Mouse (Mus musculus) c-Kit-positive CD71-positive TER-119-positive erythroid progenitor cells, embryonic 14.5 days (primary cell): ENCODE measurements around the gene P3h4.

Source experiments
- DNase-seq: peaks from one replicate; pipeline ENCODE4 v3.0.0-alpha.2; 2013; ENCODE audit warnings: low spot score

Gene P3h4

GRCm38 (mm10) chr11:100414021-100414913 is at the start of gene P3h4:
TSS of gene P3h4 (minus strand) at chr11:100414836.
- no peak for DNase-seq

GRCm38 (mm10) chr11:100462699-100463098 is 48.1 kb upstream of the P3h4 start:
- no peak for DNase-seq

- no peak for DNase-seq
These were observed 43.1 kb upstream of the P3h4 start for GRCm38 (mm10) chr11:100457711-100458110.

GRCm38 (mm10) chr11:100457247-100457646 is 42.6 kb upstream of the P3h4 start:
- no peak for DNase-seq

GRCm38 (mm10) chr11:100442625-100443024 is 28.0 kb upstream of the P3h4 start:
- DNase-seq, result no peak

- no peak for DNase-seq
These were observed 27.2 kb upstream of the P3h4 start, which contains the start of the genes Nt5c3b and Klhl10 for GRCm38 (mm10) chr11:100441797-100442196. TSS of gene Nt5c3b (minus strand) at chr11:100441808. TSS of gene Klhl10 (plus strand) at chr11:100441917.

GRCm38 (mm10) chr11:100440691-100441522 is 26.3 kb upstream of the P3h4 start:
- DNase-seq, result peak; percentile 67

GRCm38 (mm10) chr11:100437901-100438300 is 23.3 kb upstream of the P3h4 start:
- no peak for DNase-seq

GRCm38 (mm10) chr11:100435678-100436246 is 21.1 kb upstream of the P3h4 start:
- DNase-seq, result no peak

- DNase-seq, result no peak
These were observed 17.4 kb upstream of the P3h4 start for GRCm38 (mm10) chr11:100432002-100432401.

GRCm38 (mm10) chr11:100430052-100430451 is 15.4 kb upstream of the P3h4 start:
- no peak for DNase-seq

- no peak for DNase-seq
These were observed 14.1 kb upstream of the P3h4 start for GRCm38 (mm10) chr11:100428612-100429199.

- no peak for DNase-seq
These were observed 12.2 kb upstream of the P3h4 start for GRCm38 (mm10) chr11:100426820-100427219.

- DNase-seq, result peak; percentile 78
These were observed 11.2 kb upstream of the P3h4 start for GRCm38 (mm10) chr11:100425851-100426250.

- DNase-seq, result no peak
These were observed 9.2 kb upstream of the P3h4 start for GRCm38 (mm10) chr11:100423836-100424235.

- no peak for DNase-seq
These were observed 6.9 kb upstream of the P3h4 start for GRCm38 (mm10) chr11:100421537-100421936.

- DNase-seq, result no peak
These were observed 532 bp upstream of the P3h4 start, which contains the start of gene Fkbp10 for GRCm38 (mm10) chr11:100414914-100415822. TSS of gene Fkbp10 (plus strand) at chr11:100415697.

- DNase-seq, result no peak
These were observed 1.1 kb downstream of the P3h4 start for GRCm38 (mm10) chr11:100413541-100413940.

- DNase-seq, result no peak
These were observed 2.9 kb downstream of the P3h4 start for GRCm38 (mm10) chr11:100411736-100412135.

- no peak for DNase-seq
These were observed 5.0 kb downstream of the P3h4 start for GRCm38 (mm10) chr11:100409686-100410085.
